Mouse (Mus musculus) urinary bladder, postnatal 36 days (tissue): ENCODE data around the gene Gm21974.
A peak's percentile ranks its signal among the peaks of the same experiment; 100 is the strongest.
"Not testable (repeated sequence)": the region's sequence is repeated elsewhere in the genome, so short reads cannot be mapped to it uniquely, and the experiment has no call there.

Experiments
- DNase-seq, 2 experiments: peaks; one replicate each; pipeline ENCODE4 v3.0.0; 2022; ENCODE audit warnings: low spot score in 2 of 2, mixed read lengths in 1 of 2

Gm21974 gene

DNA sequence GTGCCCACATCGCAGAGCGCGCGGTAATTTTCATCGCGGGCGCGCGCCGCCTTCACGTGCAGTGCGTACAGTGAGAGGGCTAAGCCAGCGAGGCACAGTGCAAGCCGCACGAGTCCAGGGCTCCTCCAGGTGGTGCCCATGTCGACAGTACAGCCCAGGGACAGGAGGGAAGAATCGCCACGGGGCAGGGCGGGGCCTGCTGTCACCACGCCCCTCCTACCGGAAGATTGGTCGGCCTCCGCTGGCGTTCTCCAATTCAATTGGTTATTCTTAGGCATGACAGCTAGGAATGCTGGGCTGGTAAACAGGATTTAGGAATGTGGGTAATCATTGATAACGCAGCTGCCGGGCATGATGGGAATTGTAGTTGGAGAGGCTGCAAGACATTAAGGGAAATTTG, at the start of gene Gm21974, which contains the start of gene Vkorc1:
Gene Gm21974 (minus strand): TSS at position 13 of the 400 bp plus-strand sequence.
Gene Vkorc1 (minus strand): TSS at position 176 of the 400 bp plus-strand sequence.
- peak; percentile 92 to 97 for DNase-seq

DNA sequence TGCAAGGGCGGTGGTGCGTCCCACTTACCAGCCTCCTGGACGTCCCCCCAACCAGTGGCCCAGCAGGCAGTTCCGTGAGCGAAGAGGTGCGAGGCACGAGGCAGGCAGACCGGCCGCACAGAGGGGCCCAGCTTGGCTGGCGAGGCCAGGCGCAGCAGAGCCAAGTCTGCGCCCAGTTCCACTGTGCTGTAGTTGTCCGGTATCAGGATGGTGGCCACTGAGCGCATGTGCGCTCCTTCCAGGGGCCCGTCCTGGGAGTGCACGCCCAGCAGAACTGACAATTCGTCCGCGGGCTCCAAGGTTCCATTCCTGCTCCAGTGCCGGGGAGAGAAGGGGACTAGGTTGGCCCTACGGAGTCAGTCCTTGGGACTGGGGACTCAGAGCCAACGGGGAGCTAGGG, 49.4 kb upstream of the Gm21974 start:
- no peak for DNase-seq

DNA sequence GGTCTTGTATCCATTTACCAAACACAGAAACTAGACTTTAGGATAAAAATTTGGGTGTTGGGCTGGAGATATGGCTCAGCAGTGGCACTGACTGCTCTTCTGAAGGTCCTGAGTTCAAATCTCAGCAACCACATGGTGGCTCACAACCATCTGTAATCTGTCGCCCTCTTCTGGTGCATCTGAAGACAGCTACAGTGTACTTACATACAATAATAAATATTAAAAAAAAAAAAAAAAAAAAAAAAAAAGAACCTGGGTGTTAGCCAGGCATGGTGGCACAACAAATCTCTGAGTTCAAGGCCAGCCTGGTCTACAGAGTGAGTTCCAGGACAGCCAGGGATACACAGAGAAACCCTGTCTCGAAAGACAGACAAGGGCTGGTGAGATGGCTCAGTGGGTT, 46.8 kb upstream of the Gm21974 start:
- not testable (repeated sequence) for DNase-seq

DNA sequence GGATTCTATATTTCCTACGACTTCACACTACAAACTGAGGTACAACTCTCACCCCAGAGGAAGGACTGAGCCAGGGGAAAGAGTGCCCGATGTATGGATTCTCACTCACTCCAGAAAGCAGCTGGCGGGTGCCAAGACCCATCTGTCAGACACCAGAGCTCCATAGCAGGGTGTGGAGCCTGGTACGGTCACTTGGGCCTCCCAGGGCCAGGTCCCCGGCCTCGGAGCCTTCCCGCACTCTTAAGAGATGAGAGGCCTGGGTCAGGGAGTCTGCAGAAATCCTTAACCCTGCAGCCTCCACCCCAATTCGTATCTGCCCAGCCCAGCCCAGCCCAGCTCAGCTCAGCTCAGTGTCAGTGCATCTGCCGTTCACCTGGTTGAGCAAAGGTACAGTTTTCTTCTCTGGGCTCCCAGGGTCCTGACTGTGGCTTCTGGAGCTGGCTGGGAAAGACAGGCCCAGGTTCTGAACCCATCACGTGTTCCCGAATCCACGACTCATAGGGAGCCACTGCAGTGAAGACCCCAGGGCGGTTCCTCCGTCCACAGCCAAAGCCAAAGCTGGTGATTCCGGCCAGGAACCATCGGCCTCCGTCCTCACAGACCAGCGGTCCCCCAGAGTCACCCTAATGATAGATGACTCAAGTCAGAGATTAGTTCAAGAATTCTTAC, 41.1 kb upstream of the Gm21974 start:
- DNase-seq, result no peak

DNA sequence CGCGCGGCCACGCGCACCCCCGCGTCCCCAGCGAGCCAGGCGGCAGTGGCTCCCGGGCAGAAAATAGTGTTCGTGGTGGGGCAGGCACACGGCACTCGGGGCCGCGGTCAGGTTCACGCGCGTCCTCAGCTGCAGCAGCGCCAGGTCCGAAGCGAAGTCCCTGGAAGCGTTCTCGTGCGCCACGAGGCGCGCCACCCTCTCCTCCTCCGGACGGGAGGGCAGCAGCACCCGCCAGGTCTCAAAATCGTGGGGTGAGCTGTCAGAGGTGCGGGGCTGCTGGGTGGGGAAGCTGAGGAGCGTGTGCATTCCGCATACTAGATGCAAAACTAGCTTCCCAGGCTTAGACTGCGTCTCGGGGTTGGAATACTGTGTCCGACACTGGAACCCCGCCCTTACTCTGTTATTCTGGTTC, 40.5 kb upstream of the Gm21974 start:
- no peak for DNase-seq

DNA sequence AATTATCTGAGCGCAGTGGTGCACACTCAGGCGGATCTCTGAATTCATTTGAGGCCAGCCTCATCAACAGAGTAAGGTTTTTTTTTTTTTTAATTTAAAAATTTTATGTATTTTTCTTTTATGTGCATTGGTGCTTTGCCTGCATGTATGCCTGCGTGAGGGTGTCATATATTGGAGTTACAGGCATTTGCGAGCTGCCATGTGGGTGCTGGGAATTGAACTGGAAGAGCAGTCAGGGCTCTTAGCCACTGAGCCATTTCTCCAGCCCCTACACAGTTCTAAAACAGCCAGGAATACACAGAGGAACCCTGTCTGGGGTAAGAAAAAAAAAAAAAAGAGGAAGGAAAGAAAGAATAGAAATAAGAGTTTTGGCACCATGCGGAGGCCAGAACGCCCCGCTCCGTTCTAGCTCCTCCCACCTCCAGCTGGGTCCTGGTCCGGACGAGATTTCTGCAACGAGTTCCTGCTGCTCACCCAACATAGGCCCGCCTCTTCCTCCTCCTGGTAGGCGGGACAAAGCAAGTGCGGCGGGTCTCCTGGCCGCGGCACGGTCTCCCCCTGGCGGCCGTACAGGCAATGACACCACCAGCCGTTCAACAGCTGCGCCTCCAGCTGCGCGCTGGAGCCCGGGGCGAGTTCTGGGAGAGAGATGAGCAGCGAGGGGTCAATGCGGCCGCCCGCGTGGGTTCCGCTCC, 39.9 kb upstream of the Gm21974 start:
- peak; percentile 92 to 96 for DNase-seq

DNA sequence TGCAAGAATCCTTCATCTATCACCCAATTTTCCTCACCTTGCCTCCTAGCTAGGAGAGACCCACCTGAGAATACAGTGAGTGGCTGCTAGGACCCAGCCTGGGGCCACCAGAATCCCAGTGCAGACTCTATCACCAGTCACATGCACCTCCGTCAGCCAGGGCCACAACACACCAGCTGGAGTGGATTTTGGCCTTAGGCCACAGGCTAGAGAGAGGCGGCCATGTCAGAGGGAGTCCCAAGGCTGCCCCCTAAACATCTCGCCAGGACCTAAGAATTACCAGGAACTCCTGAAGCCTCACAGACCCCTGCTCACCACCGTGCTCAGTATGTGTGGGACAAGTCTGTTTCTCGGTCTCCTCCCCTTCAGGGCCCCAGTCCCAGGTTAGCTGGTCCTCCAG, 38.8 kb upstream of the Gm21974 start:
- no peak for DNase-seq

DNA sequence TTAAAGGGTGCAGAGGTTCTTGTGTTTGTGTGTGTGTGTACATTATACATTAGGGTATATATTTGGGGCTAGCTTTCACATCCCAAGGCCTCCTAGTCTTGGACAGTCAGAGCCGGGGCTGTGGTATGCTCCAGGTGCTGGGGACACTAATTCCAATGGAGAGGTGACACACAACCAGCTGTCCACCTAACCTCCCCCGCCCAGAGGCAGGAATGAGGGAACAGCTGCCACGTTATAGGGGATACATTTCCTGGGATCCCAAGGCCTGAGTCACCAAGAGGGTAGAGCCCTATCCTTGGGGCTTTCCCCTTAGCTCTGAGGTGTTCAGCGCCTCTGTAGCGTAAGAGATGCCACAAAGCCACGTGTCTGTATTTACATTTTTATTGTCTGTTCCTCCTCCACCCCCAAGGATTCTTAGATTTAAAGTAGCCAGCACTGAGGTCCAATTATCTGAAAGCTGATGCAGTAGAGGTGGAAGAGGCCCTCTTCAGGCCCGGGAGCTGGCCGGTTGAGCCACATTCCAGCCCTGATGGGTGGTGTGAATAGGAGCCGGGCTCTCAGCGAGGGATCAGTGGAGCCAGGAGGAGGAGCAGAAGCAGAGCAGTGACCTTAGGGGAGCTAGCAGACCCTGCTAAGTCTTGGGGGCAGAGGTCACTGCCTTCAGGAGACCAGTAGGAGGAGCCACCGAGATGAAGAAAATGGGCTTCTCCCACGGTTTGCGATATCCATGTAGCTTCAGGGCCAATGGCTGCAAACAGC, 37.2 kb upstream of the Gm21974 start:
- peak in 1 of 2 experiments; percentile 55 for DNase-seq

DNA sequence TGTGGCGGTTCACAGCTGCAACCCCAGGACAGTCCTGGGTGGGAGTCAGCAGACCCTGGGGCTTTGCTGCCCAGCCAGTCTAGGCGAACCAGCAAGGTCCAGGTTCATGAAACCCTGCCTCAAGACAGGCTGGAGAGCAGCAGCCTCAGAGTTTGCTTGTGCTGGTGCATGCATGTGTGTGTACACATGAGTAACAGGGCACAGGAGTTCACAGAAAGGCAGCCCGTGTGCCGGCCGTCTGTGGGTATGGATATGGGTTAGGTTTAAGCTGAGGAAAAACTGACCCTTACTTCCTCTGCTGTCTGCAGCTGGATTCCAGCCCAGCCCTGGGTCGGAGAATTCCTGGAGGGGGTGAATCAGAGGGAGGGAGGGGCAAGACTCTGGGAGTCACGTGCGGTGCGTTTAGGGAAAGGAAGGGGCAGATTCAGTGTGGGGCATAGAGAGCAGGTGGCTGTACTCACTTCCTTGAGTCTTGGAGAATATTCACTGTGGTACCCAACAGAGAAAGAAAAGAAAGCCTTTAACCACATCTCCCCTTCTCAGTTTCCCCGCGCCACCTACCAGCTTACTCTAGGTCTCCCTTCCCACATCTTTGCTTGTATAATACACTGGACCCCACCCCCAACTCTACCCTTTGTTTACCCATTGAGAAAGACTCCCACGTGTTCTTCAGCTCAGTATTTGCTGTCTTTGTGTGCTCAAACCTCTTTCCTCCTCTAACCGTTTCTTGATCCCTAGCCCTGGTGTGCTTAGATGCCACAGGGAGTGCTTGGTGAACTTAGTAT, 36.3 kb upstream of the Gm21974 start:
- peak in 1 of 2 experiments; percentile 63 for DNase-seq

DNA sequence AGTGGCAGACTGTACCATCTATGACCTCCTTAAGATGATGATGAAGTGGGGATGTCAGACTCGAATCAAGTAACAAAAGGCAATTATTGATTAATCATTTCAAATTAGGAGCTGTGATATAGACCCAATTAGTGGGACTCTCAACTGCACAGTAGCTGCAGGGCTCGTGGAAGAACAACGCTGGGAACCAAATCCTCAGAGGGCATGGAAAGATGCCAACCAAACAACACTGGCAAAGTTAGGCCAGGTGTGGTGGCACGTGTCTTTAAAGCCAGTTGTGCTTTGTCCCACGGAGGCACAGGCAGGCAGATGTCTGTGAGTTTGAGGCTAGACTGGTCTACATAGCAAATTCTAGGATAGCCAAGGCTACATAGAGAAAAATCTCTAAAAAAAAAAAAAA, 35.4 kb upstream of the Gm21974 start:
- no peak for DNase-seq

DNA sequence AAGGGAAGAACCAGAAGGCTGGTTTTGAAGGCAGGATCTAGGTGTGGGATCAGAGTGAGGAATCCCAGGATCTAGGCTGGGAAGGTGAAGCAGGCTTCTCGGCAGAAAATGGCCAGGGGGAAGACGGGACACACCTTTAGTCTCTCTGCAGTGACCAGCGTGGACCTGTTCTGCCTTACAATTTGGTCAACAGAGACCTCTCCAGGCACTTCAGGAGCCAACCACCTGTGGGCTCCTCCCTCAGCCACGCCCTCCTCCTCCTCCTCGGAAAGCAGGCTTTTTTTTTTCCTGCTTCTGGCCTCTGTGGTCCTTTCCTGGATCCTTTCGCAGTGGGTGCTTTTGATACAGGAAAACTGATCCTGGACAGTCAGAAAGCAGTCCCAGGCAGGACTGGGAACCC, 34.7 kb upstream of the Gm21974 start, which contains the start of gene Prss8:
Gene Prss8 (minus strand): TSS at position 182 of the 400 bp plus-strand sequence.
- peak; percentile 69 to 77 for DNase-seq

DNA sequence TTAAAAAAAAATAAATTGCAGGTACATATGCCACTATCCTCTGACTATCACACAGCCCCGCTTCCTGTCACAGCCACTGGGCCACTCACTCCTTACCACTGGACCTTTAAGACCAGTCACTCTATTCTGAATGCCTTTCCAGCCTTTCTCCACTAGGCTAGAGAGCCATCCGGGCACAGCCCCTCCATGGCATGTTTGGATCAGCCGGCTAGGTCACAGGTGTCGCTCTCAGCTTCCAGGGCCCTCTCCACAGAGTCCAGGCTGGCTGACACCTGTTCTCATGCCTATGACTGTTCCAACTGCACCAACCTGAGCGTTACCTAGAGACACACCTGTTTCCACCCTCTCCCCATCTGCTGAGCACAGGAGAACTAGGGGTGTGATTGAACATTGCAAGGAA, 33.3 kb upstream of the Gm21974 start:
- DNase-seq, result no peak

DNA sequence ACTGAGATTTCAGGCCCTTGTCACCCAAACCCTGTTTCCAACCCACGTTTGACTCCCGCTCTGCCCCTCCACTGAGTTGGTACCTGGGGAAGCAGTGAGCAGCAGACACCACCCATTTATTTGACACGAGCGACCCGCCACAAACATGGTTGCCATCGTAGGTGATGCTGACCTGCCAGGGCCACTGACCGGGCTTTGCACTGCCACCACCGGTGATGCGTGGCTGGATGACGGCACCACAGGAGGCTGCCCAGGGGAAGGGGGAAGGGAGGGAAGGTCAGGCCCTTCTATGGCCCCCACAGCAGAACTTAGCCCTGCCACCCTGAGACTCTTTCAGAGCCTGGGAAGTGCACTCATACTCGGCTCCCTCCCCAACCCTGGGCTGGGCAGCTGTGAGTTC, 32.5 kb upstream of the Gm21974 start:
- DNase-seq, result no peak

DNA sequence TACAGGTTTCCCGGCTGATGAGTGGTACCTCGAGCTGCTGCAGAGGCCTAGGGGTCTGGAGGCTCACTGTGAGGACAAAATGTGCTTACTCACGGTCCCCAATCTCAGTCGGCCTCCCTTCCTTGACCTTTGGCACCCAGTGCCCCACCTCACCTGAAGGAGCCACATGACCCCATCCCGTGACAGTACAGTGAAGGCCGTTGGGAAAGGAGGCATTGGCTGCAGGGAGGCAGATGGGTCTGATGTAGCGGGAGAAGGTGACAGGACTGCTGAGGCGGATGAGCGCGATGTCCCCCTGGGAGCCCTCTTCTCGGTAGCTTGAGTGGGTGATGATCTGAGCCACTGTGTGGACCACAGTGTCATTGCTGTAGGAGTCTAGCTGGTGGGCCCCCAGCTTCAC, 31.6 kb upstream of the Gm21974 start:
- DNase-seq, result no peak

DNA sequence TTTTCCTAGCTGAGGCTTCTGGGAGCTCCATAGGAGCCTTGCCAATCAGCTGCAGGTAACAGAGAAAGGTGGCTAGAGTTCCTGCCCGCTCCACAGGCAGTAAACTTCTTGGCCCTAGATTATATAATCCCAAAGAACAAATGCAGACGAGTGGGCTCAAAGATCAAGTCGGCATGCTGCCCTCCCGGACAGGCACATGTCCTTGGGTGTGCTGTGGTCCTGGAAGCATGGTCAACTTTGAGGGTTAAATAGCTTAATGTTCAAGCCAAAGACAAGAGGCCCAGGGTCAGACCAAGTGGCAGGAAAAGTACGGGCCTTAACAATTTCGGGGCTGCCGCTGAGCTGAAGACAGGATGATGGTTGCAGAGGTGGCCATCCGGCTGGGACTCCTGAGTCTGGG, 30.8 kb upstream of the Gm21974 start:
- no peak for DNase-seq

DNA sequence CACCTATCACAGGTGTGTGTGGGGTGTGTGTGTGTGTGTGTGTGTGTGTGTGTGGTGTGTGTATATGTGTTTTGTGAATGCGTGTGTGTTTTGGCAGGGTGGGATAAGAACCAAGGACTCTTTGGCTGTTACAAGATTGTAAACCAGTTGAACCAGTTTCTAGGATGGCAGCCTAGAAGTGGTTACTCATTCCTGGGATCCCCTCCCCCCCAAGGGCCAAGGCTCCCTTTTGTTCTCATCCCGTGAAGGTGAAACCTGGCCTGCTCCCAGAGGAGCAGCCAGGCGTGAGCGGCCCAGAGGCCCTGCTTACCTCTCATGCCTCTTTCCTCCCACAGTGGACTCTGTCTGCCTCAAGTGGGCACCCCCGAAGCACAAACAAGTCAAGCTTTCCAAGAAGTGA, 30.0 kb upstream of the Gm21974 start:
- DNase-seq, result no peak

DNA sequence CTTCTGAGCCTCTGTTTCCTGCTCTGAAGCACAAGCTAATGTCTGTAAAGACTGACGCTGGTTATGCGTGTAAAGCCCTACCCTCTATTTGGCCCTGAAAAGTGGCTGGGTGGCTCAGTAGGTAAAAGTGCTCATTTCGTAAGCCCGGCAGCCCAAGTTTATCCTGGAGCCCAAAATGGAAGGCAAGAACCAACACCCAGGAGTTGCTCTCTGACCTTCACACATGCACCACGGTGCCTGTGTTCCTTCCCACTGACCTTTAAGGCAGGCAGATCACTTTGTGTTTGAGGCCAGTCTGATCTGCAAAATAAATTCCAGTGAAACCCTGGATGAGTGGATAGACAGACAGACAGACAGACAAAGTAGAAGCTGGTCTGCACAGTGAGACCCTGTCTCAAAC, 28.5 kb upstream of the Gm21974 start:
- no peak for DNase-seq

DNA sequence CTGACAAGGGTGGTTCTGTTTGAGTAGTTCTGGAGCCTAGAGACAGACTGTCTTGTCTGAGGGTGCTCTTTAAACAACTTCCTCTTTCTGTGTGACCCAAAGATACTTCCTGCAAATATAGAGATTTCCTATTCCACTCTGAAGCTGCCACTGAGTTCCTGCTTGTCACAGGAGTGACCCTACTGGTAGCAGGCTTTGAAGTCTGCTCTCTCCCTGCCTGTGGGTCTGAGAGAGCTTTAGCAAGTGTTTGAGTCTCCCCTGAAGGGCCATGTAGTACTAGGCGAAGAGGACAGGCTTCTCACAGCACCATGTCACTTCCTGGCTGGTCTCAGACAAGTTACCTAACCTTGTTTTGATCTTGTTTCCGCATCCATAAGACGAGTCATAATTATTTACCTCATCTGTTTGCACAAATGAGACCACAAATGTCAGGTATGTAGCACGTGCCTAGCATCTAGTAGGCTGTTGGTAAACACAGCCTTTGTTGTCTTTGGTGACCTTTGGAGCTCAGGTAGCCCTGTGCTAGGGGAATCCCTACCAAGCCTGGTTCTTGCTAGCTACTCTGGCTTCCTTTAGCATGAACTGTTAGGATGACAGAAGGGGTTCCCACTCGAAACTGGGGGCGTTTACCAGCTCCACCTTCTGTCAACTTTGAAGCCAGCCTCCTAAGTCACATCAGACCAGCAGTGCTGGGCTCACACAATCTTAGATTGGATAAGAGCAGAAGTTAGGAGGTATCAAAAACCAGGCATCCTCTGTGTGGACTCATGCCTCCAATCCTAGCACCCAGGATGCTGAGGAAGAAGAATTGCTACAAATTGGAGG, 27.4 kb upstream of the Gm21974 start:
- DNase-seq, result no peak

DNA sequence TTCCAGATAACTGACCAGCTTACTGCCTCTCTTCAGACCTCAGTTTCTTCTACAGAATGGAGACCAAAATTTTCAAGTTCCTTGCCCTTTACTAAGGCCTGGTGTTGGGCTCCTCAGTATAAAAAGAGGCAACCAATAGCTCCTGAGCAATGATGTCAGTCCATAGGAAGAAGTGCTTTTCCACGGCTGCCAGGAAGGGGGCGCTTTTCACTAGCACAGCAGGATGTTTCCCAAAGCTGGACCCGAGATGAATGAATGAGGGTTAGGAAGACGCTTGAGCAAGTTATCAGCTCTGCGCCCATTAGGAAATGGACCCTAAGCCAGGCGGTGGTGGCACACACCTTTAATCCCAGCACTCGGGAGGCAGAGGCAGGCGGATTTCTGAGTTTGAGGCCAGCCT, 26.3 kb upstream of the Gm21974 start:
- DNase-seq, result no peak

DNA sequence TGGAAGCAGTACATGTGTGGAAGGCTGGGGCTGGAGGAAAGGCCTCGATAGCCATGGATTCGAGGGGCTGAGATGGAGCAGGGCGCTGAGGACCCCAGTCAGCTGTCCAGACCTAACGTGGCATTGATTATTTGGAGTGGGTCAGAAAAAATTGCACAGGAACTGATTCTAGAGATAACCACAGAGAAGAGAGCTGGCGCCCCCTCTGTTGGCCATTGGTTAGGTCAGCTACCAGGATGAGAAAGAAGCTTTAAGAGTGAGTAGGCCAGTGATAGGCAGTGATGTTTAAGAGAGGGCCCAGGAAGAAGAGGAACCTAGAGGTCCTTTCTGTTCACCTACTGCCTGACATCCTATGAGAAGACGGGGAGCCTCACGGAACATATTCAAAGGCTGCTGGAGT, 24.0 kb upstream of the Gm21974 start:
- DNase-seq, result no peak

DNA sequence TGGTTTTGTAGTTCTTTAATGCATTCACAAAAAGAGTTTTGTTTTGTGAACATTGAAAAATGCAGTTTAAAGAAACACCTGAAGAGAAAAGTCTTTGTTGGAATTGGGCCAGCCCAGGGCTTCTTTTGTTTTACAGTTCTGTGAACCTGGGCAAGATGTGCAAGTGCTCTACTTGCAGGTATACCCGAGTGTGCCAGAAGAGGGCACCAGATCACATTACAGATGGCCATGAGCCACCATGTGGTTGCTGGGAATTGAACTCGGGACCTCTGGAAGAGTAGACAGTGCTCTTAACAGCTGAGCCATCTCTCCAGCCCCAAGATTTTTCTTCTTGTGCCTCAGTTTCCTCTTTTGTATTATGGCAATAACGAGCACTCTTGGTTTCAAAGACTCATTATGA, 22.9 kb upstream of the Gm21974 start:
- DNase-seq, result no peak
